Mouse (Mus musculus): Measurements from ENCODE around the gene Hsdl2. TPM values are rescaled to one million over a fixed set of nuclear protein-coding genes. Genes with fewer than 3 reads are reported as not detected.
A peak's percentile ranks its signal among the peaks of the same experiment; 100 is the strongest.

The Hsdl2 gene
- polyA plus RNA-seq, 1 experiment from 2014 or later, result 32.2 TPM

- 35% methylated on average over 1 of the region's 1 CpGs for WGBS
- no peak for ATAC-seq (replicated peaks; ENCODE audit: insufficient number of reproducible peaks, low FRiP score, low TSS enrichment, low read depth)
- Histone ChIP-seq H3K4me3 (ENCODE audit: low read depth, low read length) (no peak overlapping the region), H3K4me1 (ENCODE audit: control insufficient read depth, insufficient read depth, low read length) (no peaks in the 10 kb centered on the region), H3K36me3 (replicated peaks; ENCODE audit: control insufficient read depth, insufficient read depth, low read depth, low read length) (no peaks in the 10 kb centered on the region; the same call in 1 of the 2 replicates), H3K27ac (replicated peaks; ENCODE audit: low read depth, low read length) (no peak overlapping the region), H3K27me3 (ENCODE audit: control insufficient read depth, insufficient read depth, low read length) (no peaks in the 10 kb centered on the region), H3K4me2 (ENCODE audit: low read depth, low read length) (no peak overlapping the region), H3K9ac (replicated peaks; ENCODE audit: low read length) (no peak overlapping the region), H3K9me3 (replicated peaks; ENCODE audit: control insufficient read depth, low read length) (no peaks in the 10 kb centered on the region)
- peak; percentile 31 for DNase-seq (ENCODE audit: low spot score)
Observed at GRCm38 (mm10) chr4:59614986-59615385, 33.6 kb downstream of the Hsdl2 start.

- H3K9me3 ChIP-seq (replicated peaks; ENCODE audit: control insufficient read depth, low read length), result no peaks in the 10 kb centered on the region
- WGBS, result 79% methylated on average over 5 of the region's 5 CpGs
- no peak overlapping the region for H3K4me3 ChIP-seq (ENCODE audit: low read depth, low read length)
- no peaks in the 10 kb centered on the region; the same call in 1 of the 2 replicates for H3K36me3 ChIP-seq (replicated peaks; ENCODE audit: control insufficient read depth, insufficient read depth, low read depth, low read length)
- H3K9ac ChIP-seq (replicated peaks; ENCODE audit: low read length), result no peak overlapping the region
- H3K27me3 ChIP-seq (ENCODE audit: control insufficient read depth, insufficient read depth, low read length), result no peaks in the 10 kb centered on the region
- DNase-seq (ENCODE audit: low spot score), result no peak
- ATAC-seq (replicated peaks; ENCODE audit: insufficient number of reproducible peaks, low FRiP score, low TSS enrichment, low read depth), result no peak
- no peaks in the 10 kb centered on the region for H3K4me1 ChIP-seq (ENCODE audit: control insufficient read depth, insufficient read depth, low read length)
- no peak overlapping the region for H3K4me2 ChIP-seq (ENCODE audit: low read depth, low read length)
- H3K27ac ChIP-seq (replicated peaks; ENCODE audit: low read depth, low read length), result no peak overlapping the region
Observed at GRCm38 (mm10) chr4:59619611-59620245, 38.4 kb downstream of the Hsdl2 start.

DNA sequence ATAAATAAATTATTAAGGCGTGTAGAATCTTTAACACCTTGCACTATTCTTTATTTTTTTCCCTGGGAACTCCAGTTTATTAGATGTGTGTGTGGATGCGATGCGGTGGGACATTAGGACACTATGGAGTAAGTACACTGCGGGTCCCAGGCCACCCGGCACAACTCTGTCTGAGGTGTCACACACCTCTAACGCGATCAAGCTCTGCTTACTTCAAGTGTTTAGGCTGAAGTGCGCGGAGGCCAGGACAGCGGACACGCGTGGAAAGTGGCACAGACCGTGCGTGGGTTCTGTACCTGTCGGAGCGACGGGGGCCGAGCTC lies 44.3 kb downstream of the Hsdl2 start:
- peak overlapping the region; percentile 74 for H3K4me2 ChIP-seq (ENCODE audit: low read depth, low read length)
- no peaks in the 10 kb centered on the region for H3K9me3 ChIP-seq (replicated peaks; ENCODE audit: control insufficient read depth, low read length)
- no peak overlapping the region for H3K27ac ChIP-seq (replicated peaks; ENCODE audit: low read depth, low read length)
- peak overlapping the region; percentile 90 for H3K9ac ChIP-seq (replicated peaks; ENCODE audit: low read length)
- ATAC-seq (replicated peaks; ENCODE audit: insufficient number of reproducible peaks, low FRiP score, low TSS enrichment, low read depth), result peak; percentile 86
- H3K36me3 ChIP-seq (replicated peaks; ENCODE audit: control insufficient read depth, insufficient read depth, low read depth, low read length), result no peaks in the 10 kb centered on the region
- H3K27me3 ChIP-seq (ENCODE audit: control insufficient read depth, insufficient read depth, low read length), result no peaks in the 10 kb centered on the region
- WGBS, result 2% methylated on average over 18 of the region's 18 CpGs
- no peaks in the 10 kb centered on the region; the same call in 1 of the 2 replicates for H3K4me1 ChIP-seq (ENCODE audit: control insufficient read depth, insufficient read depth, low read length)
- DNase-seq (ENCODE audit: low spot score), result no peak
- H3K4me3 ChIP-seq (ENCODE audit: low read depth, low read length), result peak overlapping the region; percentile 98

DNA sequence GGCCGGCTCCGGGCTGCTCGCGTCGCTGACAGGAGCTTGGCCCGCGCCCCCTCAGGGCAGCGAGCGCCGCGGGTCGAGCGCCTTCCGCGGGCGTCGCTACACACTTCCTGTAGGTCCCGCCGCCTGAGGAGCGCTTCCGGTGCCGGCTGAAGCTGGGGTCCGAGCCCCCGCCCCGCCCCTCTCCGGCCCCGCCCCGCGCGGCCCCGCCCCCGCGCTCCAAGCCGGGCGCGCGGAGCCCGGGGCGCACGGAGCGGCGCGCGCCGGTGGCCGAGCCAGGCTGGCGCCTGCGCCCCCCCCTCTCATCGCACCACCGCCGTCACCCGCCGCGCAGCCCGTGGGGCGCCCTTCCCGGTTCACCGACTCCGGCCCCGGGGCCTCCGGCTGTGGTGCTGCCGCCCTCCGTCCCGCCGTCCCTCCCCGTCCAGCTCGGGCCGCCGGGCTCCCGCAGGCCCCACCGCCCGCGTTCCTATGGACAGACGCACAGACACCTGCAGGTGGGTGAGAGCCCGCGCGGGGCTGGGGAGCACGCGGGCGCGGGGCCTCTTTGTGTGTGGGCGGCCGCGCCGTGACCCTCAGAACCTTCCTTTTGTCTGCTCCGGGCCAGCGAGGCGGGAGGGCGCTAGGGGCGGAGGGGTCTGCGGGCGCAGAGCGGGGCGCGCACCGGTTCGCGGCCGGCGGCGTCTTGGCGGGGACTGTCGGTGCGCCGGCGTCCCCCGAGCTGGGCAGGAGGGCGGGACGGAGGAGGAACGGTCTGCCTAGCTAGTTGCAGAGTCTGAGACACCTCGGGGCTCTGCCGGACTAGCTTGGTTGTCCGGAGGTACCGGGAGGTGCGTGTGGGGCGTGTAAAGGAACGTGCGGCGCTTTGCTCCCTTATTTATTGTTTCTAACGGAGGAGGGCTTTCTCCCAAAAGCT lies 44.9 kb downstream of the Hsdl2 start, which contains the start of gene E130308A19Rik:
E130308A19Rik (plus strand) TSS at position 214 of the 913 bp plus-strand sequence.
- H3K27ac ChIP-seq (replicated peaks; ENCODE audit: low read depth, low read length), result peak within 1 kb of the TSS; percentile 80
- under 1% methylated on average over 97 of the region's 120 CpGs for WGBS
- H3K27me3 ChIP-seq (ENCODE audit: control insufficient read depth, insufficient read depth, low read length), result no peaks in the 10 kb centered on the region

GRCm38 (mm10) chr4:59628255-59628654 lies 46.9 kb downstream of the Hsdl2 start:
- Histone ChIP-seq H3K27ac (replicated peaks; ENCODE audit: low read depth, low read length) (no peak overlapping the region), H3K4me3 (ENCODE audit: low read depth, low read length) (no peak overlapping the region)
- WGBS, result 70% methylated on average over 4 of the region's 4 CpGs

More for the DNA sequence above, 44.9 kb downstream of the Hsdl2 start, which contains the start of gene E130308A19Rik:
- Histone ChIP-seq H3K9me3 (replicated peaks; ENCODE audit: control insufficient read depth, low read length) (no peaks in the 10 kb centered on the region), H3K9ac (replicated peaks; ENCODE audit: low read length) (peak within 1 kb of the TSS; percentile 90), H3K4me1 (ENCODE audit: control insufficient read depth, insufficient read depth, low read length) (no peaks in the 10 kb centered on the region; the same call in 1 of the 2 replicates), H3K36me3 (replicated peaks; ENCODE audit: control insufficient read depth, insufficient read depth, low read depth, low read length) (no peaks in the 10 kb centered on the region), H3K4me3 (ENCODE audit: low read depth, low read length) (peak within 1 kb of the TSS; percentile 98), H3K4me2 (ENCODE audit: low read depth, low read length) (peak within 1 kb of the TSS; percentile 74)
- DNase-seq (ENCODE audit: low spot score) (peak; percentile 88), ATAC-seq (replicated peaks; ENCODE audit: insufficient number of reproducible peaks, low FRiP score, low TSS enrichment, low read depth) (peak; percentile 93)

DNA sequence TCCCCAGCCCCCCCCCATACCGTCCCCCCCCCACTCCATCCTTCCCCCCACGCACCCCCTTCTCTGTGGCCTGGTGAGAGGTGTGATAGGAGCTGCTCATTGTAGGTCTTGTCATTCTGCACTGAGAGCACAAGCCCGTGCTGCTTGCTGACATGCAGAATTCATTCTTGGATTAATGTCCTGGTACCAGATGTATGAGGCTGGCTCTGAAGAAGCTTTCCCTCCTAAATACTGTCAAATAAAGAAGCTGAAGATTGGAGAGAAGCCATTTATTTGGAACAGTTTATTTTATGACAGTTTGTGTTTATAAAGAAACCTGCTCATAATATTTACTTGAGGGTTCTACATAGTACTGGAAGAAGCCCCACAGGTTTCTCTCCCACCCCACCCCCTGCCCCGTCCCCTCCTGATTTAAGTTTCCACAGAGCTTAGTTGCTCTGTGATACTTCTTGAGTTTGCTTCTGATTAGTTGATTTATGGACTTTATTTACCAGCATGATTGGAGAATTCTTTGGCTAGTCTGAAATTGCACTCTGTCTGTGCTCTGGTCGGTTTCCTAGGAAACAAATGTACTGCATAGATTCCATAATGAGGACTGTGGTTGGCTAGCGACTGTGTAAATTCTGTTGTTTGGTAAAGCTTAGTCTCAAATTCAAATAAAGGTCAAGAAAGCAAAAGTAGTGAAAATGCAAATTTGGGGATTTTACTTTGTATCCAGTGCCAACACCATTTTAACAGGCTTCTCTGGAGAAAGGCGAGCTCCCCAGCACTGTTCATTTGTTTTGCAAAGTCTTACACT lies 47.9 kb downstream of the Hsdl2 start:
- Histone ChIP-seq H3K4me2 (ENCODE audit: low read depth, low read length) (no peak overlapping the region), H3K9ac (replicated peaks; ENCODE audit: low read length) (no peak overlapping the region), H3K9me3 (replicated peaks; ENCODE audit: control insufficient read depth, low read length) (no peaks in the 10 kb centered on the region), H3K27me3 (ENCODE audit: control insufficient read depth, insufficient read depth, low read length) (no peaks in the 10 kb centered on the region), H3K4me1 (ENCODE audit: control insufficient read depth, insufficient read depth, low read length) (no peaks in the 10 kb centered on the region; the same call in 1 of the 2 replicates), H3K4me3 (ENCODE audit: low read depth, low read length) (no peak overlapping the region), H3K27ac (replicated peaks; ENCODE audit: low read depth, low read length) (no peak overlapping the region), H3K36me3 (replicated peaks; ENCODE audit: control insufficient read depth, insufficient read depth, low read depth, low read length) (no peaks in the 10 kb centered on the region)
- DNase-seq (ENCODE audit: low spot score) (peak; percentile 28), ATAC-seq (replicated peaks; ENCODE audit: insufficient number of reproducible peaks, low FRiP score, low TSS enrichment, low read depth) (no peak)
- 31% methylated on average over 7 of the region's 7 CpGs for WGBS

More at GRCm38 (mm10) chr4:59628255-59628654, 46.9 kb downstream of the Hsdl2 start:
- H3K9ac ChIP-seq (replicated peaks; ENCODE audit: low read length), result no peak overlapping the region
- H3K9me3 ChIP-seq (replicated peaks; ENCODE audit: control insufficient read depth, low read length), result no peaks in the 10 kb centered on the region
- no peak for ATAC-seq (replicated peaks; ENCODE audit: insufficient number of reproducible peaks, low FRiP score, low TSS enrichment, low read depth)
- no peak for DNase-seq (ENCODE audit: low spot score)
- no peaks in the 10 kb centered on the region for H3K36me3 ChIP-seq (replicated peaks; ENCODE audit: control insufficient read depth, insufficient read depth, low read depth, low read length)
- H3K4me2 ChIP-seq (ENCODE audit: low read depth, low read length), result no peak overlapping the region
- H3K27me3 ChIP-seq (ENCODE audit: control insufficient read depth, insufficient read depth, low read length), result no peaks in the 10 kb centered on the region
- H3K4me1 ChIP-seq (ENCODE audit: control insufficient read depth, insufficient read depth, low read length), result no peaks in the 10 kb centered on the region; the same call in 1 of the 2 replicates

- 65% methylated on average over 9 of the region's 9 CpGs for WGBS
- ATAC-seq (replicated peaks; ENCODE audit: insufficient number of reproducible peaks, low FRiP score, low TSS enrichment, low read depth) (no peak), DNase-seq (ENCODE audit: low spot score) (no peak)
- no peaks in the 10 kb centered on the region for H3K9me3 ChIP-seq (replicated peaks; ENCODE audit: control insufficient read depth, low read length)
- H3K4me3 ChIP-seq (ENCODE audit: low read depth, low read length), result no peak overlapping the region
- H3K27me3 ChIP-seq (ENCODE audit: control insufficient read depth, insufficient read depth, low read length), result no peaks in the 10 kb centered on the region
- no peaks in the 10 kb centered on the region for H3K36me3 ChIP-seq (replicated peaks; ENCODE audit: control insufficient read depth, insufficient read depth, low read depth, low read length)
- no peaks in the 10 kb centered on the region; the same call in 1 of the 2 replicates for H3K4me1 ChIP-seq (ENCODE audit: control insufficient read depth, insufficient read depth, low read length)
- H3K9ac ChIP-seq (replicated peaks; ENCODE audit: low read length), result no peak overlapping the region
- no peak overlapping the region for H3K4me2 ChIP-seq (ENCODE audit: low read depth, low read length)
- no peak overlapping the region for H3K27ac ChIP-seq (replicated peaks; ENCODE audit: low read depth, low read length)
Observed at GRCm38 (mm10) chr4:59630122-59630521, 48.8 kb downstream of the Hsdl2 start.

Measured in embryonic facial prominence, embryonic 11.5 days (tissue).